Mouse (Mus musculus) retina, adult 2 months (tissue): ENCODE data around the gene Reln.

ENCODE experiments used
- DNase-seq: peaks from one replicate; pipeline ENCODE4 v3.0.0-alpha.2; 2012; ENCODE audit warnings: low read depth, low spot score

The Reln gene

GRCm38 (mm10) chr5:22344556-22344975 lies at the start of gene Reln:
TSS of gene Reln (minus strand) at chr5:22344702.
- no peak for DNase-seq

GRCm38 (mm10) chr5:22388502-22388901 lies 44.0 kb upstream of the Reln start:
- no peak for DNase-seq

- no peak for DNase-seq
Measured at GRCm38 (mm10) chr5:22360510-22360909, 16.0 kb upstream of the Reln start.

GRCm38 (mm10) chr5:22348412-22348811 lies 3.9 kb upstream of the Reln start:
- no peak for DNase-seq

- no peak for DNase-seq
Measured at GRCm38 (mm10) chr5:22347732-22348131, 3.2 kb upstream of the Reln start.

GRCm38 (mm10) chr5:22345894-22346635 lies 1.6 kb upstream of the Reln start:
- DNase-seq = no peak

GRCm38 (mm10) chr5:22344976-22345651 lies 612 bp upstream of the Reln start:
- no peak for DNase-seq

- no peak for DNase-seq
Measured at GRCm38 (mm10) chr5:22343843-22344555, 503 bp downstream of the Reln start.

GRCm38 (mm10) chr5:22343536-22343842 lies 1.0 kb downstream of the Reln start:
- no peak for DNase-seq

- no peak for DNase-seq
Measured at GRCm38 (mm10) chr5:22342461-22342860, 2.0 kb downstream of the Reln start.

- DNase-seq = no peak
Measured at GRCm38 (mm10) chr5:22340991-22341390, 3.5 kb downstream of the Reln start.

- DNase-seq = no peak
Measured at GRCm38 (mm10) chr5:22335408-22335807, 9.1 kb downstream of the Reln start.

GRCm38 (mm10) chr5:22330802-22331201 lies 13.7 kb downstream of the Reln start:
- no peak for DNase-seq

GRCm38 (mm10) chr5:22328431-22329359 lies 15.8 kb downstream of the Reln start:
- no peak for DNase-seq

GRCm38 (mm10) chr5:22327170-22327569 lies 17.3 kb downstream of the Reln start:
- no peak for DNase-seq

- DNase-seq = no peak
Measured at GRCm38 (mm10) chr5:22323801-22324200, 20.7 kb downstream of the Reln start.

GRCm38 (mm10) chr5:22317807-22318206 lies 26.7 kb downstream of the Reln start:
- DNase-seq = no peak

GRCm38 (mm10) chr5:22316471-22316870 lies 28.0 kb downstream of the Reln start:
- no peak for DNase-seq

- no peak for DNase-seq
Measured at GRCm38 (mm10) chr5:22315990-22316389, 28.5 kb downstream of the Reln start.

- DNase-seq = no peak
Measured at GRCm38 (mm10) chr5:22312995-22313394, 31.5 kb downstream of the Reln start.

GRCm38 (mm10) chr5:22311046-22311445 lies 33.5 kb downstream of the Reln start:
- no peak for DNase-seq

GRCm38 (mm10) chr5:22309001-22309400 lies 35.5 kb downstream of the Reln start:
- no peak for DNase-seq
